Mouse (Mus musculus): Measurements from ENCODE around the gene Vwa5b1.

Gene Vwa5b1

GRCm38 (mm10) chr4:138574800-138575606 is 60.7 kb downstream of the Vwa5b1 start:
- no peak for DNase-seq

GRCm38 (mm10) chr4:138569928-138570327 is 65.8 kb downstream of the Vwa5b1 start:
- DNase-seq: no peak

DNA sequence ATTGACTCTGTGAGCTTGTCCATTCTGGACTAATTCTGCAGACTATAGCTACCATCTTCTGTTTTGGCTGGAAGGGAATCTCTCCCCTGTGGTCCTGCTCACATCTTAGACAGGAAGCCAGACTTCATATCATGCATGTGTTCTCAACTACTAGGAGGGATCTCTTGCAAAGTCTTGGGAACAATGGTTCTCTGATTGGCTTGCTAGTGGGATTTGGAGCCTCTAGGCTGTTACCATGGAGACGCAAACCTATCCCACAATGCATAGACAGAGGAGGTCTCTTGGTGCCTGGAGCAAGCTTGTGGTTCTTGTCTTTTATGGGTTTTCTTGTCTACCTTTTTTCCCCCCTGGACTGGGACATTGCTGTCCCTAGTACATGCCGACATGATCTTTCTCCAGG is 67.4 kb downstream of the Vwa5b1 start:
- DNase-seq: no peak

DNA sequence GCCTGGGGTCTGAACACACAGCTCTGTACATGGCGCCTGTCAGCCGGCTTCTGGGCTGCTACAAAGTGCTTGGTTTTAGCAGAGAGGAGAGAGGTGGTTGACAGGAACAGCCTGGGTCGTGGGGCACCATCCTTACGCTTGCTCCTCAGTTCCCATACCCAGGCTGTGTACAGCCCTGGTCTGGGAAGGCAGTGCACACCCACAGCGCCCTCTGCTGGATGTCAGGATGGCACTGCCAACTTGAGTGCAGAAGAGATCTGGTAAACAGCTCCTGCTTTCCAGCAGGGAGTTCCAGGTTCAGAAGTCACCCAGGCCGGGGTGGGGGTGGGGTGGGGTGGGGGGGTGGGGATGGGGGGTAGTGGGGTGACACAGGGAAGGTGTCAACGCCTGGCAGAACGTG is 73.7 kb downstream of the Vwa5b1 start:
- peak; percentile 71 for DNase-seq

DNA sequence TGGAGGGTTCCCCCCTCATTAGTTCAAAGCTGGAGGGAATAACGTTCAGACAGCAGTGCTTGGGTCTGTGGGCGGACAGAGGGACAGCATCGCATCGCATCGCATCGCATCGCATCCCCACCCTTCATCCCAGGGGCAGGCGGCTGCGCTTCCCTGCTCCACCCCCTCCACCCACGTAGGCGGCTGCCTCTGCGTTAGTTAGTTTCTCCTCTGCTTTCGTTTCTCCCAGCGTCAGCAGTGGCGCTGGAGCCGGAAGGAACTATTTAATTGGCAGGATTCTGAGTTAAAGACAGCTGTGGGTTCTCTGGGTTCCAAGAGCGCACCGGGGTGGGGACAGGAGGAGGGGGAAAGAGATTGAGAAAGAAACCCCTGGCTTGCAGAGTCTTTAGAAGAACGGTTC is 80.2 kb downstream of the Vwa5b1 start:
- no peak for DNase-seq

GRCm38 (mm10) chr4:138554934-138555333 is 80.8 kb downstream of the Vwa5b1 start:
- no peak for DNase-seq

DNA sequence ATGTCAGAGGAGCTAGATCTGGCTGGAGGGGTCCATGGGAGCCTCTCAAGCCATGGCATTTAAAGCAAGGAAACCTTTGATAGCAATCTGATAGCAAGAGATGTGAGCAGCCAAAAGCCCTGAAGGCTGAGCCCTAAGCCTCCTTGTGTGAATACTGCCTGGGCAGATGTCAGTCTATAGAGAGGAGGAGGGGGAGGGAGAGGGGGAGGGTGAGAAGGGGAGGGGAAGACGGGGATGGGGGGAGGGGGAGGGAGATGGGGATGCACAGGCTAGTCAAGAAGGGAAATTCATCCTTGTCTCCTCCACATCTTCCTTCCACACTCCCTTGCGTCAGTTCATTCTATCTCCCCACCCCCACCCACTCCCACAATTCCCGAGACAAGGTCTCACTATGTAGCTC is 81.4 kb downstream of the Vwa5b1 start:
- DNase-seq: no peak

GRCm38 (mm10) chr4:138553516-138553933 is 82.2 kb downstream of the Vwa5b1 start:
- DNase-seq: no peak

- DNase-seq: no peak
These were observed 82.6 kb downstream of the Vwa5b1 start for GRCm38 (mm10) chr4:138553116-138553515.

DNA sequence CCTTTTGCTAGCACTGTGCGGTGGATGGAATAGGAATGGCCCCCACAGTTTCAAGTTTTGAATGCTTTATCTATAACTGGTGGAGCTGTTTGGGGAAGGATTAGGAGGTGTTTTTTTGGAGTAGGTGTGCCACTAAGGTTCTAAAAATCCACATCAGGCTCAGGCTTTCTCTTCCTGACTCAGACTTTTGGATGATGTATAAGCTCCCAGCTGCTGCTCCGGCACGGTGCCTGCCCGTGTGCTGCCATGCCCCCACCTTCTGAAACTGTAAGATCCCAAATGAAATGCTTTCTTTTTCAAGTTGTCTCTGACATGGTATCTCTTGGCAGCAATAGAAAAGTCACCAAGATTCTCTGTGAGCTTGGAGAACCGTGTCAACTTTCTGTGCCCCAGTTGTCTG is 84.1 kb downstream of the Vwa5b1 start:
- no peak for DNase-seq

DNA sequence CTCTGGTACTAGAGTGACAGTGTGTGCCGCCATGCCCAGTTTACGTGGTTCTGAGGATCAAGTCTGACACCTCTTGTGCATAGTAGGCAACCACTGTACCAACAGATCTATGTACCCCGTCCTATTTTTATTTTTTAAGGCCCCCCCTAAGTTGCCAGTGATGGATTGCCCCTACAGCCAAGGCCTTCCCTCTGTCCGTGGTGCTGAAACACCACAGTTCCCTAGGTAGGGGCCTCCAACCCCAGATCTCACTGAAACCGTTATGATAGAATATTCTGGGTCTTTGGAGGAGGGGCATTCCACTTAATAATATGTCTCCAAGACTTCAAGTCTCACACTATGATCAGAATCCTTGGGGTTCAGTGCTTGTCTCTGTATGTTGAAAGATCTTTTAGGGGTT is 85.1 kb downstream of the Vwa5b1 start:
- no peak for DNase-seq

DNA sequence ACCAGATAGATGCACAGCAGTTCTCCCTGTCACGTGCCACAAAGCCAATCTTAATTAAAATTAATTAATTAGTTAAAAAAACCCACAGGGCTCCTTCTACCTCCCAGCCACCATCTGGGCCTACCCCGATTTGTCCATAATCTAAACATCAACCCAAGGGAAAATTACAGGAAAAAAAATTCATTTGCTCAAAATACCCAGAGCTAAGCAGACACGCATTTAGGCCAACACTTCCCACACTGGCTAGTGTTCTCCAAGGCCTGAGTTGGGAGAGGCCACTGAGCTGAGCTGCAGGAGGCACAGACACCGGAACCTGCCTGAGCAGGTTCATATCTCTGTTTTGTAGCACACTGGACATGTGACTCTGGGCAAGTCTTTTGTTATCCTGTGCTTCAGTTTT is 86.7 kb downstream of the Vwa5b1 start:
- no peak for DNase-seq

GRCm38 (mm10) chr4:138548124-138548561 is 87.5 kb downstream of the Vwa5b1 start:
- no peak for DNase-seq

- no peak for DNase-seq
These were observed 88.1 kb downstream of the Vwa5b1 start for GRCm38 (mm10) chr4:138547556-138547955.

- DNase-seq: peak; percentile 22 to 29
These were observed 88.6 kb downstream of the Vwa5b1 start for GRCm38 (mm10) chr4:138547041-138547440.

DNA sequence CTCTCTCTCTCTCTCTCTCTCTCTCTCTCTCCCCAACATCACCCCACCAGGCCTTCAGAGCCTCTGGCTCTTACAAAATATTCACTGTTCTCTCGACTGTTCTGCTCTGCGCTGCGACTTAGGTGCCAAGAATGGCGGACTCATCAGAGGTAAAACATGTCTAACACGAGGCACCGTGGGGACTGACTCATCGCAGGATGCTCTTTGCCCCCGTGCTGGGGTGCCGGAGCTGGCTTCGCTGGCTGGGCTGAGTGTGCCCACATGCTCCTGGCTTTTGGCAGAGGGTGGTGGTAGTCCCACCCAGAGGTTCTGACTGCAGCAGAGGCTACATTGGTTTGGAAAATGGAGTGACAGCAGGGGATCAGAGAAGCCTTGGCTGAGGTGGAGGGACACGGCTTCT is 89.4 kb downstream of the Vwa5b1 start:
- no peak for DNase-seq

GRCm38 (mm10) chr4:138543177-138543576 is 92.5 kb downstream of the Vwa5b1 start:
- DNase-seq: no peak

DNA sequence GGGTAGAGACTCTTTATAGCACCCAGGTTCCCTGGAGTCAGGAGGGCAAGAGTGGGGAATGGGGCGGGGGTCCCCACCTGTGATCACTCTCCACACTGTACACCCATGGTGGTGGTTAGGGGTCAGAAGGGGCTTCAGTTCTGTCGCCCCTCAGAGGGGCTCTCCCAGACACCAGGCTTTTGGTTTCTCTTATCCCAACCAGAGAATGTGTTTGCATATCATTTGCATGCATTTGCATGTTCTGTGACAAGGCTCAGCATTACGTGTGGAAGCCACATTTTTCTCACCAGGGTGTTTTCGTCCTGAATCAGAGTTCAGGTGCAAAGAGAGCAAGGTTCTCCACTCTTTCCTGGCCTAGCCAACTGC is 97.6 kb downstream of the Vwa5b1 start:
- DNase-seq: no peak

DNA sequence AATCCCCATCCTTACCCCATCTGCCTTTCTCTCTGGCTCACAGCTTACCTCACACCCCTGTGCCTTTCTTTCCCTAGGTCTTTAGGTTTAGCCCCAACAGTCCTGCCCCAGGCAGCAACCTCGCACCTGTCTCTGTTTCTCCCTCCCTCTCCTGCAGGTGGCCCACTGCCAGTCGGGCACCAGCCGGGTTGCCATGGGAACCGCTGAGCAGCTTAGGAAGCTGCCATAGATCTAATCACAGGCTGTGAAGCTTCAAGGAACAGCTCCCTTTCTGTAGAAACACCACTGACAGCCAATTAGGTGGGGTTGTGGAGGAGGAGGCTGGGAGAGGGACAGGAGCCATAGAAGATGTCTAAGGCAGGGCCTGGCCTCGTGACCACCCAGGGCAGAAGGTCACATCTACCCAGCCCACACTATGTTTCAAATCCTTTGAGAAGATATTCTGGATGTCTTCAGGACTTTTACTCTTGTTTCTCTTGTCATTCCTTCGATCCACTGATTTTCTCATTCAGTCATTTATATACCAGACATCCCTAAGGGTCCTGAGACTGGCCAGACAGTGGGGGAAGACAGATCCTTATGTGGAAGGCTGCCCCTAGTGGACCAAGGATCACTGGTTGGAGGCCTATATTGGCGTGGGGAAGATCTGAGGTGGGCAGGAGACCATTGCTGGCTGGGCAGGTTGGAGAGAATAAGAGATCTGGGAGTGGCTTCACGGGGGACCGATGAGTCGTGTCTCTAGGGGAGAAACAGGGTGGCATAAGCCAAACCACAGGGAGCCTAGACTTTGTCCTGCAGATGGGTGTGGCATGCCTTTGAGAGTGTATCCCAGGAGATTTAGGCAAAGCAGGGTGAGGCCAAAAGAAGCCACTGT is 98.2 kb downstream of the Vwa5b1 start:
- DNase-seq: no peak

- no peak for DNase-seq
These were observed 100.1 kb downstream of the Vwa5b1 start for GRCm38 (mm10) chr4:138535610-138536009.

DNA sequence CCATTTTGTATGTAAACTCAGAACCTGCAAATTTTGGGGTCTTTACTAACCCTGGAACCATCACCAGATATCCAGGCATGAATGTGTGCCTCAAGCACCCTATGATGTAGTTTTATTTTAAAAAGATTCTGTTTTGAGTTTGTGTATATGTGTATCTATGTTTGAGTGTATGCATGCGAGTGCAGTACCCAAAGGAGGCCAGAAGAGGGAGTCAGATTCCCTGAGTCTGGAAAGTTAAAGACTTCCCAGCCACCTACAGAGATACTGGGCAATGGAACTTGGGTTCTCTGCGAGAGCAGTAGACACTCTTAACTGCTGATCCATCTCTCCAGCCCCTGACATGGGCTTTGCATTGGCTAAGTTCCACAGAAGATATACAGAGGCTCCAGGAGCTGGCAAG is 101.8 kb downstream of the Vwa5b1 start:
- no peak for DNase-seq

DNA sequence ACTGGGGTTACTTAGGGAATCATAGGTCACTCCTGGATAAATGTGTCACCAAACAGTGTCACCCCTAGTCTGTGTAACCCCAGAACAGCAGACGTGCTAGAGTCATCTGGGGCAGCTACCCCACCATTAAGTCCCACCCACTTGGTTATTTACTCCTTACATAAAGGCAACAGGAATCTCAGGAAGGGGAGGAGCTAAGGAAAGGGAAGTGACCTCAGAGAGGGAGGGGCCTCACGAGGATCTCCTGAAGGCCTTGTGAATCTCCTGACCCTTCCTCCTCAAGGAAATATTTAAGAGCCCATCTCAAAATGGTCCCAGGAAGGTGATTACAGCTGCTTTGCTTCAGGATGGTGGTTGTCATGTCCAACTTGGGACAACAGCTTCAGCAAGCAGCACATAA is 103.9 kb downstream of the Vwa5b1 start:
- DNase-seq: no peak

GRCm38 (mm10) chr4:138530011-138530410 is 105.7 kb downstream of the Vwa5b1 start:
- DNase-seq: no peak

GRCm38 (mm10) chr4:138525684-138526083 is 110.0 kb downstream of the Vwa5b1 start:
- DNase-seq: no peak
